Mouse (Mus musculus) T-helper 2 cell (primary cell): ENCODE data around the gene Syt3.

Experiments used
- in situ Hi-C: fragments of 300-600 bp; cut with MboI, MseI; formaldehyde crosslinking; loops from one replicate; pipeline ENCODE4 v1.15.1; 2025; ENCODE audit warnings: high pct_unique_total_duplicates

The Syt3 gene

DNA sequence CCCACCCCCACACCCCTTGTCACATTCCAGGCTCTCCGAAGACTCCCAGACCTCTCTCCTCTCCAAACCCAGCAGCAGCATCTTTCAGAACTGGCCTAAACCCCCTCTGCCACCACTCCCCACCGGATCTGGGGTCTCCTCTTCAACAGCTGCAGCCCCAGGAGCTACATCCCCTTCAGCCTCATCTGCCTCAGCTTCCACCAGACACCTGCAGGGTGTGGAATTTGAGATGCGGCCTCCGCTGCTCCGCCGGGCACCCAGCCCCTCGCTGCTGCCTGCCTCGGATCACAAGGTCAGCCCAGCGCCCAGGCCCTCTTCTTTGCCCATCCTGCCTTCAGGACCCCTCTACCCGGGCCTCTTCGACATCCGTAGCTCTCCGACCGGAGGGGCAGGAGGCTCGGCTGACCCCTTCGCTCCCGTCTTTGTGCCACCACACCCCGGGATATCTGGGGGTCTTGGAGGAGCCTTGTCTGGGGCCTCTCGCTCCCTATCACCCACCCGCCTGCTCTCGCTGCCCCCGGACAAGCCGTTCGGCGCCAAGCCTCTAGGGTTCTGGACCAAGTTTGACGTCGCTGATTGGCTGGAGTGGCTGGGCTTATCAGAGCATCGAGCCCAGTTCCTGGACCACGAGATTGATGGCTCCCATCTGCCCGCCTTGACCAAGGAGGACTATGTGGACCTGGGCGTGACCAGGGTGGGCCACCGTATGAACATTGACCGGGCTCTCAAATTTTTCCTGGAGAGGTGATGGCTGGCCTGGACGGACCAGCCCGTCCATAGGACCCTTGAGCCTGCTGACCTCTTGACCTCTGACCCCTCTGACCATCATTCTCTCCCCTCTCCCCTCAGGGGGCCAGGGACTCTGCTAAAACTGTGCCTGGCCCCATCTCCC lies 27.1 kb upstream of the Syt3 start:
- in situ Hi-C loops, result no loop called here

DNA sequence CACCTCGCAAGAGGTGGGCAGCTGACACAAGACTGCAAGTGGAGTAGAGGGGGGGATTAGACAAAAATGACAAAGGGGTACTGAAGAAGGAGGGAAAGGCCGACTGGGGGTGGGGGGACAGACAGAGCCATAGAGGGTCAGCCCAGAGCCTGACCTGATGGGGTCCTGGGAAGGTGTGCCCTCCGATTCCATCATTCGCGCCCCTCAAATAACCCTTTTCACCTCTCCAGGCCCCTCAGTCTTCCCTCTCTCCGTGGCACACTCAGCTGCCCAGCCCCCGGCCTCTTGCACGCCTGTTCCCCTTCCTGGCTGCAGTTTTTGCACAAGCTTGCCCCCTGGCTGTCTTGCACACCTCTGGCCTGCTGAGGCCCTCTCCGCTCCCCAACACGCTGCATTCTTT lies 26.4 kb upstream of the Syt3 start:
- in situ Hi-C loops, result no loop called here

DNA sequence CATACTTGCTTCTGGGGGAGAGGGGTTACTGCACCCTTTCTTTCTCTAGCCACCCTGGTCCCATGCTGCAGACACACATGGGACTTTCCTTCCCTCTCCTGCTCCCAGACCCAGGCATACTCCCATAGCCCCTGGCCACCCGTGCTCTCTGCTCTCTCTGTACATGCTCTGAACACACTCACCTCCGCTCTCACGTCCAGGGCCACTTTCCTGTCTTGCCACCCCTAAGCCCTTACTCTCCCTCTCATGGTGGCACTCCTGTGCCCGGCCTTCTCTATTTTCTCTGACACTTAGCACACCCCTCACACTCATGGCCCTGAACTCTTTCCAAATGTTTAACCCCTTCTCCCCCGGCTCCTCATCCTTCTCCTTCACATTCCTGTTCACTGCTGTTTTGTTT lies 25.9 kb upstream of the Syt3 start:
- in situ Hi-C loops, result no loop called here

DNA sequence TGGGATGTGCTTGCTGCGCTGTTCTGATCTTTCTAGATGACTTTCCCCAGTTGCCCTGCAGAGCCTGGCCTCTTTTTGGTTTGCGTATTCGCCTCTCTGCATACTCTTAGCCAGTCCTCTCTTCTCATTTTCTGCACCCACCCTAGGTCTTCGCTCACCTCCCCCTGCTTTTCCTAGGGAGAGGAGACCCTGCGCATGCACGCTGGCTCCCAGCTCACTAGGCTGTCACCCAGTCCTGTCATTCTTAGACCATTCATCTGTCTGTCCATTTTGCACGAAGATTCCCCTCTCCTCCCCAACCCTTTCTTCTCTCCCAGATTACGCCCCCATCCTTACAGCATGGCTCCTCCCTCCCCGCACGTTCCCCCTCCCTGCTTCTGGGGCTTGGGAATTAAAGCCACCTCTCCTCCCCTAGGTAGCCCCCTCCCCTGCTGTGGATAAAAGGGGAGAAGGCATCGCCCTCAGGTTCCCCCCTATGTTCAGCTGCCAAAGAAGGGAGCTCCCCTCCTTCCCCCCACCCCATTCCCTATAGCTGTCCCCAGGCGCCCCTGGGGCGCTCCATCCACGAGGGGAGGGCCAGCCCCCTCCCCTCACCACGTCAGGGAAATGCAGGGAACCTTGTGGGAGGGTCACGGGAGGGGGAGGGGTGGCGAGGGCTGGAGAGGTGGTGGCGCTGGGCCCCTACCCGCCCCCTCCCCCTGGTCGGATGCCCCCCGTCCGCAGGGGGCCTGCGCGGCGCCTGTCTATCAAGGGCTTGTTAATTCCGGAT lies 24.8 kb upstream of the Syt3 start:
- in situ Hi-C loops, result no loop called here

DNA sequence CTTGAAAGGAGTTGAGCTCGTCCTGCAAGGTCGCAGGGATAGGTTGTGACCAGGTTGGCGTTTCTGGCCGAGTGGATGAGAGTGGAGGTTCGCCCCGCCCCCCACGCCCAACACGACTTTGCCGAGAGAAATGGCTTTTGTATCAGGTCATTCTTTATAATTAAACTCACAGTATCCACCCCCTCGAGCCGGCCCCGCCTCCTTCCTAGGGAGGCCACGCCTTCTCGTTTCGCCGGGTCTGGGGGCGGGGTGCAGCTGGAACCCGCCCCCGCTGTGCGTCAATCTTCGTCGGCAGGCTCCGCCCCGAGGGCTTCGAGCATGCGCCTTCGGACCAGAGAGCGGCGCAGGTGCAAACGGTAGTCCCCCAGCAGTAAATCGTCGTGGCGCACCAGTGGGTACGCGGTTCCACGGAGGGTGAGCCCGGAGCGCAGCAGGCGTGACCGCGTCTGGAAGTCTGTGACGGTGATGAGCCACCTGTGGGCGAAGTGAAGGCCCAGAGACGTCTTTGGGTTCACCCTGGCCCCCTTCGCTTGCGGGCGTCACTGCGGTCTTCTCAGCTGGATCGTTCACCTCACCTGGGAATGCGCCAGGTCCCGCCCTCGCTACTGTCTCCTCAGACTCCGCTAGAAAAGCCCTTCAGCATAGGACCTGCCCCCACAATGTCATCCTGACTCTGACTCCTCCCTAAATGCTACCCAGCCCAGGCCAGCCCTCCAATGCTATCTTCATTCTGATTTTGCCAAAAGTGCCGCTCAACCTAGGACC lies 23.8 kb upstream of the Syt3 start:
- in situ Hi-C loops, result no loop called here

DNA sequence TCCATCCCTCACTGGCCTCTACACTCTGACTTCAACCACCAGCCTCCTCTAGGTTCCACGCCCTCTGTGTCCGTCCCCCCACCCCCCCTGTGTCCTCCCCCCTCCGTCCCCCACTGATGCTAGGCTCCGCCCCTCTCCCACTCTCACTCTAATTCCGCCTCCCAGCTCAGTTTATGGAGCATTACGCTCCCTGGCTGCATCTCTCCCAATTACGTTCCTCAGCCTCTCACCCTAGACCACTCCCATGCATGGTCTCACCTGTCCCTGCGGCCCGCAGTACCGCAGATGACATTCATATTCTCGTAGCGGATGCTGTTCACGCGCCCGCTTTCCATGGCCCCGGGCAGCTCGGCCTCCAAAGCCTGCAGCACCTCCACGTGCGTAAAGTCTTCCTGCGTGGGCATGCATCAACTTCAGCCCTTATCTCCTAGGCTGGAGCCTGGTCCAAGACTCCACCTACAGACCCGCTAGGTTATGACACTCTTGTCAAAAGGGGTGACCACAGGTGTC lies 23.1 kb upstream of the Syt3 start:
- in situ Hi-C loops, result no loop called here

DNA sequence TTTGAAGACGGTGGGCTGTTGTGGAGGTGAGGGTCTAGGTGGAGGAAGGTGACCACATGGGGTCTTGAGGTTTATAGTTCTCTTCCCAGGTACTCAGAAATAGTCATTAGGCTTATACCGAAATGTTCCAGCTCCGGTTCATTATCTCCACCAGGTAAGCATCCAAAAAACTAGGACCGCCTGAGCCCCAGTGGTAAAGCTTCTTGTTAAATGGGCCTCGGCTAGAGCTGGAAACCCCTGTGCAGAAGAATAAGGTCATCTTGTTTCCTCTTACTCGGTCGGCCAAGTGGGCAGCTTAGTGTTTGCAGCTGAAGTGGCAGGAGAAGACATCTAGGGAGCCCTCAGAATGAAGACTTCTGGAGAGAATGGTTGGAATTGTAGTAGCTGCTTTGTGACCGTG lies 11.2 kb upstream of the Syt3 start:
- in situ Hi-C loops, result no loop called here

DNA sequence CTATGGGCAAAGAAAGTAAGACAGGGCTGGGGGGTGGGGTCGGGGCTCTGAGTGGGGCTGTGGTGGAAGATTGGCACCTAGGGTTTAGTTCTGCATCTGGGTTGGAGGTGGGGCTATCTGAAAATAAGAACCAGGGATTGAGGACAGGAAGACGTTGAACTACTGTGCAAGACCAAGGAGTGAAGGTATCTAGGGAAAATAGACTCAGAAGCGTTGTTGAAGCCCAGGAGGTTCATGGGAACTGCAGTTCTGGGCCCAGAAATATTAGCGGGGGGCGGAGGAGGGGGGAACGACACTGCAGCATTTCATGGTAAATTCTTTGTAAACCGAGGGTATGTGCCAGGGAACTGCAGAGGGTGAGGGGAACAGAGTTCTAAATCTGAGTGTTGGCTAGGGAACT lies 10.4 kb upstream of the Syt3 start:
- in situ Hi-C loops, result no loop called here

DNA sequence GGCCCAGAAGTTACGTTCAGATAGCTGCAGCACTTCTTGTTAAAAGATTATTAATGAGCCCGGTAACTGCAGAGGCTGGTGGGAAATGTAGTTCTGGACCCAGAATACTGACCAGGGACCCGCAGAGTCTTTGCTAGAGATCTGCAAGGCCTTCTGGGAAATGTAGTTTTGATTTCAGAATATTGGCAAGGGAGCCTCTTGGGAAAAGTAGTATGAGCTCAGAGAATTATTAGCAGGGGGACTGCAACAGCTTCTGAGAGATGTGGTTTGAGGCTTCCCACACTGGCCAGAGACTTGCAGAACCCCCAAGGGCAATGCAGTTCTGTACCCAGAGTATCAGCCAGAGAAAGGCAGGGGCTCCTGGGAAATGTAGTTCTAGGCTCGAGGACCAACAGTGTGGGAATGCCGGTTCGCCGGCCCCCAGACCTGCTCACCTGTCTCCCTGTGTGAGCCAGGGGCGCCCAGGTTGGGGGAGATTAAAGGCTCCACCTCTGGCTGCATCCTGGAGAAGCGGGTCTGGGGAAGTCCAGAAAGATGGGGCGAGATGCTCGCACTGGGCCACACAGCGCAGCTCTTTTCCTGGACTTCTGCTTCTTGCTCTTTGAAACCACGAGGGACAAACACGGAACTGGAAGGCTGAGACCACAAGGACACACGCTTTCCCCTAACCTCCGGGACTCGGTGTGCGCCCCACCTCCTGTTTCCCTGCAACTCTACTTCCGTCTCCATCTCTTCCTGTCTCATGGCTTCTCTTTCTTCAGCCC lies 9.8 kb upstream of the Syt3 start:
- in situ Hi-C loops, result no loop called here

DNA sequence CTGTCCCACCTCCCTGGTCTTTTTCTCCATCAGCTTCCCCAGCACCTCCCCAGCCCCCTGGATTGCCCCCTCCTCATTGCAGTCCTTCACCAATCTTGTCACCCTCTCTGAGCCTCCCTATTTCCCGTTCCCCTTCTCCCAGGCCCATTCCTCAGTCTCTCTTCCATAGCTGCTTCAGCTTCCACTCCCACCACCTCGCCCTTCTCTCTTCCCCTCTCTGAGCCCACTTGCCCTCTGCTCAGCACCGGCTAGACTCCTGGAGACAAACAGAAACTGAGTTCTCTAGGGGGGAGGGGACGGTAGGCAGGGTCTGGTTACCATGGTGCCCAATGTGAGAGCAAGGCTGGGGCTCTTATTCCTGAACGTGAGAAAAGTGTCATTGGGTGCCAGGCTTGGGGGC lies 9.1 kb upstream of the Syt3 start:
- in situ Hi-C loops, result no loop called here

DNA sequence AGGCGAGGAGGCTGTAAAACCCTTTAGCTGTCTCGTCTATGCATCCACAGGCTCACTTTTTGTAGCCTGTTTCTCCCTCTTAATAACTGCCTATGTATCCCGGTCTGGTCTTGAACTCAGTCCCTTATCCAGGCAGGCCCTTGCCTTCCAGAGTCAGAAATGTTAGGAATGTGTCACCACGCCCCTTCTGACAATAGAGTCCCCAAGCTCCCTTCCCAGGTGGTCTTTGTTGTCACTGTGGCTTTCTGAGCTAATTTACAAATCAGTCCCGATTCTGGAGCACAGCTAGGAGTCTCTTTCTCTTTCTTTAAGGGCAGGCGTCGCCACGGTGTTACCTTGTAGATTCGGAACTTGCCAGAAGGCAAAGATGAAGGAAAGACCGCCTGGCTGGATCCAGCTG lies 8.7 kb upstream of the Syt3 start:
- in situ Hi-C loops, result no loop called here

DNA sequence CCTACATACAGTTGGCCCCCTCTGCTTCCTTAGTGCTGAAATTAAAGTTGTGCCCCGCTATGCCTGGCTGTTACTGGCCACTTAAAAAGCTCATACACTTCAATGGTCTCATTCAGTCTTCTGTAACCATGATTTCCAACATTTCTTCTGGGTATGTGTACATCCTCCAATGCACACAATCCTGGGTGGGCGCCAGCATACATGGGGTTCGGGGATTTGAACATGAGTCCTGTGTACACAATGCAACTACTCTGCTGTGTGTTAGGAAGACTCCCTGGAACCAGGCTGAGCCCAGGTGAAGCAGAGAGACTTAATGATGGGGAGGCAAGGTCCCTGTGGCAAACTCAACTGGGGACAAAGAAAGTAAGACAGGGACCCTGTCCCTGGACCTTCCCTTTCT lies 8.1 kb upstream of the Syt3 start:
- in situ Hi-C loops, result no loop called here

DNA sequence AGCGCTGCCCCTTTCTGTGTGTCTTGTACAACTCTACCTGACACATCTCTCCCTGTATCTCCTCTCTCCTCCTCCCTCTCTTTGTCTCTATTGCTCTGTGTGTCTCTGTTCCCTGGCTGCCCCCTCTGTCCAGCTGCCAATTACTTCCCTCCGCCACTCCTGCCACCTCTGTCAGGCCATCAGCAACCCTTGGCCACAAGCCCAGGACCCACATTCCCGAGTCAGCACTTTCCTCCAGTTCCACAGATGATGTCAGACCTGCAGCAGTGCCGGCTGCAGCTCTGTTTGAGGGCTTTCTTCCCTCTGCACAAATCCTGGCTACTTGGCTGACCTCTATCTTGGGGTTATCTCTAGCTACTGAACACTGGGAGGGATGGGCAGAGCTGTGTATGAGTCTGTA lies 5.6 kb upstream of the Syt3 start:
- in situ Hi-C loops, result no loop called here

DNA sequence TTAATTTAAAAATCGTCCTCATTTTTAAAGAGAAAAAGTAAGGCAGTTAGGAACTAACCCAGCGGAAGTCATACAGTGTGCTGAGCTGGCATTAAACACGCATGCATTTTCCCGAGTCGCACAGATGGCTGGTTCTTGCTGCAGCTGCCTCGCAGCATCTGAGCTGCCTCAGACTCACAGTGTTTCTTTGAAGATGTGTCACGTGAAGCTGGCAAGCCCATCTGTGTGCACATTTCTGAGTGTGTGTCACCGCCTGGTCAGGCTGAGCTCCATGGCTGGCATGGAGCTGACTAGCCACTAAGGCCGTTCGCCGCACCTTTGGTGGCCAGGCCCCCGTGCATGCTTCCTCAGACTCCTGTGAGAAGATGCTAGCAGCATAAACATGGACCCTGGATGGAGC lies 1.4 kb upstream of the Syt3 start:
- in situ Hi-C loops, result no loop called here

DNA sequence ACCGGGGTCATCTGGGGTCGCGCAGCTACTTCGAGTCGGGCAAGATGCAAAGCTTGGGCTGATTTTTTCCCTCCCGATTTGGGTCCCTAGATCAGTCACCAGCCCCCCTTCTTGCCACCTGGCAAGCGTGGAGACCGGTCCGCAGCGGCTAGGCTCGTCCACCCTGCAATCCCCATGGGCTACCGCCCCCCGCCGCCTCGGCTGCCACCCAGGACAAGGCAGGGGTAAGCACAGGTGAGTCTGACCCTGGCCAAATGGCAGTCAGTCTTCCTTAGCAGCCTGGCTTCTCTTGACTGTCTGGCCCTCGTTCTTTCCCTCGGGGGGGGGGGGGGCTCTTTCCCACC lies 786 bp downstream of the Syt3 start:
- in situ Hi-C loops, result no loop called here

DNA sequence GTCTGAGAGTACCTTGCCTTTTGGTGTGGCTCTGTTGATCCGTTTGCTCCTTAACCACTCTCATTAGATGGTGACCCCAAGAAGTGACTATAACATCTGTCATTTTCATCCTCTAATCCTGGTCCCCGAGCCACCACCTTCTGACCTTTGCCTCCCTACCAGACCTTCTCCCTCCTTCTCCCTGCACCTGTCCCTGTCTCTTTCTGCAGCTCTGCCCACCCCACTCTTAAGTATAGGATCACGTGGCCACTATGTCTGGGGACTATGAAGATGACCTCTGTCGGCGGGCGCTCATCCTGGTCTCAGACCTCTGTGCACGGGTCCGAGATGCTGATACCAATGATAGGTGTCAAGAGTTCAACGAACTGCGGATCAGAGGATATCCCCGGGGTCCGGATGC lies 1.8 kb downstream of the Syt3 start, which contains the start of gene 1700008O03Rik:
TSS of gene 1700008O03Rik (minus strand) at position 101 of the 400 bp plus-strand sequence.
- in situ Hi-C loops, result no loop called here

DNA sequence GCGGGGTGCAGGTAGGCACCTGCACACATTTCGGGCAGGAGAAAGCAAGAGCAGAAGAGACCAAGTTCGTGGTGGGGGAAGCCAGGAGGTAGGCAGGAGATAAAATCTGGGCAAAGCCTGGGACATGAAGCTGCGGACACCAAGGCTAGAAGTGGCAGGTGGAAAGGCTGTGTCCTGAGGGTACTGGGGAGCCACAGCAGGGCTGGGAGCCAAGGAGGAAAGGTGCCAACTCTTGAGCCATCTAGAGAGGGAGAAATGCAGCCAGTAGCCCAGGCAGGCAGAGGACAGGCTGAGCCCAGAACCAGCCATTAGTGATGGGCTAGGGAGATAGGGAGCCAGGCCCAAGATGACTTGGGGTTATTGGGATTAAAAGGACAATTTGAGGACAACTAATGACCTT lies 7.9 kb downstream of the Syt3 start:
- in situ Hi-C loops, result no loop called here

DNA sequence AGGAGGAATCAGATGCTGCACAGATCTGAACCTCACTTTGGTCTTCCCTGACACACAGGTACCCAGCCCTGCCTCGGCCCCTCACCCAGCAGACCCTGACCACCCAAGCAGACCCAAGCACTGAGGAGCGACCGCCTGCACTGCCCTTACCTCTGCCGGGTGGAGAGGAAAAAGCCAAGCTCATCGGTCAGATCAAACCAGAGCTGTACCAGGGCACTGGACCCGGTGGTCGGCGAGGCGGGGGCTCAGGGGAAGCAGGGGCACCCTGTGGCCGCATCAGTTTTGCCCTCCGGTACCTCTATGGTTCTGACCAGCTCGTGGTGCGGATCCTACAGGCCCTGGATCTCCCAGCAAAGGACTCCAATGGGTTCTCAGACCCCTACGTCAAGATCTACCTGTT lies 8.4 kb downstream of the Syt3 start:
- in situ Hi-C loops, result no loop called here

DNA sequence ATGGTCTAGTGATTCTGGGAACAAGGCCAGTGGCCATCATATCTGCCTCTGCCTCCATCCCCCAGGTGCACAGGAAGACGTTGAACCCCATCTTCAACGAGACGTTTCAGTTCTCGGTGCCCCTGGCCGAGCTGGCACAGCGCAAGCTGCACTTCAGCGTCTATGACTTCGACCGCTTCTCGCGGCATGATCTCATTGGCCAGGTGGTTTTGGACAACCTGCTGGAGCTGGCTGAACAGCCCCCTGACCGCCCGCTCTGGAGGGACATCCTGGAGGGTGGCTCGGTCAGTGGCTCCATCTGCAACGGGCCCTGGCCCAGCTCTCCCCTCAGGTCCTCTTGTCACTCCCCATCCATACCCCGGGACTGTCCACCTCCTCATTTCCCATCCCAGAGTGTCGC lies 9.4 kb downstream of the Syt3 start:
- in situ Hi-C loops, result no loop called here

DNA sequence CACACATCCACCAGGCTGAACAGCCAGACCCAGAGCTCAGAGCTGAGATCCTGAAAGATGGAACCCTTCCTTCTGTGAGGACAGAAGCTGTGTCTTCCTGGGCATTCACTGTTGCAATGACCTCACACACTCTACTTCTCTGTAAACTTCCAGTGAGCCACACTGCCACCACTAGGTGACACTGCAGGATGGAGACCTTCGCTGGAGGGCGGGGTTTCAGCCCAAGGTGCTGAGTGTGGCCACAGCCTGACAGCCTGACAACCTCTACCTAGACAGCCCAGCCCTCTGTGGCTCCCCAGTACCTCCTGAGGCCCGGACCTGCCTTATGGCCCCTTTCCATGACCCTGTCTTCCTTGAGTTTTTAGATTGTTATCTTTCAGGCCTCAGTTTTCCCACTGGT lies 14.7 kb downstream of the Syt3 start:
- in situ Hi-C loops, result no loop called here

DNA sequence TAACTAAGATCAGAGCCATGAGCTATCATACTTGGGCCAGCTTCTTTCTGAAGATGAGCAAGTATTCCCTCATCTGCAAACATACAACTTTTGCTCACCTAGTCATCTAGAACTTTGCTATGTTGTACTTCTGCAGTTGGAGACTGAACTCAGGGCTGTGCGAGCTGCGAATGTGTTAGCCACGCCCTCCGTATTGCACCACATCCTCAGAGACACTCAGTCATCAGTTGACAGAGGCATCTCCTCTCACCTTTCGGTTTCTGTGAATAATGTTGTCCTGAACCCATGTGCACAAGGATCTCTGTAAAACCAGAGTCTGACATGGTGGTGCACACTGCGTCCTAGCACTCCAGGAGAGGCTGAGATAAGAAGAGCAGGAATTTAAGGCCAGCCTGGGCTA lies 17.8 kb downstream of the Syt3 start:
- in situ Hi-C loops, result loop anchor here (5.0 kb wide), 1 partner anchor 66 kb away; the partner anchor contains the start of genes Aspdh and Josd2
